Mouse (Mus musculus) lung, postnatal 4 days (tissue): ENCODE measurements around the gene Maml3.

Source experiments
- DNase-seq, 2 experiments: peaks; one replicate each; pipeline ENCODE4 v3.0.0; 2021

Gene Maml3

DNA sequence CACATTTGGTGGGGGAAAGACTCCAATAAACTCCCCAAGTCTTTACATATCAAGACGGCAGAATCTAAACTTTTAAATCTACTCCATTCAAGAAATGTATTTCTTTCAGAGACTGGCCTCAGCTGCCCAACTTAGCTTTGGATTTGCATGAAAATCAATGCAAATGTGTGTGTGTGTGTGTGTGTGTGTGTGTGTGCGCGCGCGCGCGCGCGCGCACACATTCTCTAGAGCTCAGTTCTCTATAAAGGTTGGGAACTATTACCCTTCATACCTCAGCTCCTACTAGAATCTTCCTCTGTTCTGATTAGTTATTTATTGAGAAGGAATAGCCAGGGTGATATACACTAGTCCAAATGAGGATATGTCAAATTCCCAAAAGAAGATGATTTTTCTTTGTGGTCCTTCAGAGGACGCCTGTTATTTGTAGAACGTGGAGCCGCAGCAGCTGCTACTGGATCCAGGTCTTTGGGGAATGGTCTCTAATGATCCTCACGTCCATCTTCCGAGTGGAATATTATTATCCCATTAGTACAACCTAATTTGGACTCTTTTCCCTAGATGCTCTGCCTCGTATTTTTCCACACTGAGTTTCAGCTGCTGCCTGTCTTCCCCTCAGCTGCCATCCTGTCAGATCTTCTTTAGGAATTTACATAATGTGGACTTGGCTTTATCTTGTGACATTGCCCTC, 372.8 kb downstream of the Maml3 start:
- peak in 1 of 2 experiments; percentile 6 for DNase-seq

DNA sequence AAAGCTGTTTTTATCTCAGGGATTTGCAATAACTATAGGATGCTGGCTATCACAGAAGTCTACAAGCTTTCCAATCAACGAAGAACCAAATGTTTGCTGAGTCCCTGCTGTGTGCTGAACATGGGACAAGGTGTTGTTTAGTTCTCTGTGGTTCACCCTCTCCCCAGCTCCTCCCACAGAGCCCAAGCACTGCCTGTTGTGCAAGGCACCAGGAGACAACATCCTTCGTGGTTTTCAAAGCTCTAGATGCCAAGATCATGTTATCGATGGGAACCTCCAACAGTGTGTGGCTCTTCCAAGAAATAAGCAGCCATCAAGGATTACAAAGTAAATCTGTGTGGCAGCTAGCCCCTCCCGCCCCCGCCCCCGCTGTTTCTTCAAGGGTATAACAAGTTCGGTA, 374.2 kb downstream of the Maml3 start:
- peak in 1 of 2 experiments; percentile 9 for DNase-seq

DNA sequence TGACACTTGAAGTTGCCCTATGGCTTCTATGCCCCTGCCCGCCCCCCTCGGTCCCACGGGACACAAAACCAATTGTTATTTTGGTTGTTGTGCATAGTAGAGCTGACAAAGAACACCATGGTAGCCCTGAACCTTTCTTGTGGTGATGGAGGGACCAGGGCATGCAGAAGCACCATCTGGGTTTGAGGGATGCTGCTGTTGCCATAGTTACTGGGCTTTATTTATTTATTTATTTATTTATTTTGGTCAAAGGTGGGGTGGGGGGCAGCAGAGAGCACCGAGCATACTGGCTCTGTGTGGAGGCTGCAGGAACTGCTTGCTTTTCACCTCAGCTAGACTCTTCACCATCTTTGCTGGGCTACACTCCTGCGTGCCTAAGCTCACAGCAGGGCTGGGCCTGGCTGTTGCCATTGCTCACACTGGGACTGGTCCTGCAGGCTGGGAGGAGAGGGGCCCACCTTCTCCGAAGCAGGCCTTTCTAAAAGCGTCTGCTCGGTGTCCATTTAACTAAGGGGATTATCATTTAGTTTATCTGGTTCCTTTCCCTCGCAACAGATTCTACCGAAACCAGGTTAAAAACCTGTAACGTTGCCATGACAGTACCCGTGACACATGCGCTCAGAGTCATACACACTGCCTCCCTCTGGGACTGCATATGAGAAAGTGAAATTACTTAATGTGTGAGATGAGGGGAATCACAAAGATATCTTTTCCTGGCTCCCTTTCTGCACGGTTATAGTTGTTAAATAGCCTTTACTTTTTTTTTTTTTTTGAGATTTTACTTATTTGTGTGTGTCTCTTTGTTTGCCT, 375.6 kb downstream of the Maml3 start:
- DNase-seq, result peak in 1 of 2 experiments; percentile 11

GRCm38 (mm10) chr3:51728456-51728855, 376.4 kb downstream of the Maml3 start:
- no peak for DNase-seq

DNA sequence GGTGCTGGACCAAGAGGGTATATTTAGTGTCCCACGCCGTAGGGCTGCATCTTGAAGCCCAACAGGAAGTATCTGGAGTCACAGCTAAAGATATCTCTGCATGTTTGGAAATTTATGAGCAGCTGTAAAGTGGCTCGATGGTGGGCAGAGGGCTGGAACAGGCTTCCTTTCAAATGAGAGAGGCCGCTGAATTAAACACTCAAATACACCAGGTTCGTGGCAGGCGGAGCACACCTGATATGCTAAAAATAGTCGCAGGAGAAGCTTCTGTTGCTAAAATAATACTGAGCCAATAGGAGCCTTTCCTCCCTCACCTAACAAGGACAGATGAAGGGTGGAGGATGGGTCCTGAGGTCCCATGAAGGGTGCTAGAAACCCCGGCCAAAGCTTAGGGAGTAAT, 376.9 kb downstream of the Maml3 start:
- DNase-seq, result peak in 1 of 2 experiments; percentile 40

DNA sequence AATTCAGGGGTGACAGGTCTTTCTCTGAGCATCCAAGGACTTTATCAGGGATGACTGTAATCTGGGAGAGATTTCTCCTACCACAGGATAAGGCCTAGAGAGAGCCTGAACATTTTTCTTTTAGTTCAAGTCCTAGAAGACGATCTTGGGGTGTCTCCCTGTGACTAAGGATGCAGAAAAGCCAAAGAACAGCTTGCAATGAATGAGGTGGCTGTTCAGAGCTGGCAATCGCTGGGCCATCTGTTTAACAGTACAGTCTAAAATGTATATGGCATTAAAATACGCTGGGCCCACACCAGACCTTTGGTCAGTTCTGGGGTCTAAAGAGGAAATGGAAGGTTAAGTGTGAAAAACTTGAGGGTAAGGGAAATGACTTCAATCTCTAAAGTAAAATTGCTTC, 377.4 kb downstream of the Maml3 start:
- peak in 1 of 2 experiments; percentile 8 for DNase-seq

GRCm38 (mm10) chr3:51726257-51726656, 378.6 kb downstream of the Maml3 start:
- DNase-seq, result peak in 1 of 2 experiments; percentile 18

- peak in 1 of 2 experiments; percentile 2 for DNase-seq
These were observed 384.9 kb downstream of the Maml3 start for GRCm38 (mm10) chr3:51719982-51720381.

DNA sequence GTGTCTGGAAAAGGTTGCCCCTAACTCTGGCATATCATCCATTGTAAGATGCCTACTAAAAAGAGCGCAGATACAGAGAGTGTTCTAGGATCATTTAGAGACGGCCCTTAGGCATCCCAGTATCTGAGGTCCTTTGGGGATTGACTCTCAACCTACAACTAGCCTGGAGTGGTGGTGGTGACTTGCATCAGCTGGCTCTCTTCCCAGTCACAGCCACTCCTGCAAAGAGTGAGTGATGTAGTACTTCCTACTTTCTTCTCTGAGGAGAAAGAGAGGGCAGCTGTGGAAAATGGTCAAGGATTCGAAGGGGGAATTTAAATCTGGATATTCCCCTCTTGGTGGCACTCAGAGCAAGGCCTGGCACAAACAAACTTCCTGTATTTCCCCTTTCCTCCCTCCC, 385.5 kb downstream of the Maml3 start:
- DNase-seq, result peak; percentile 51 to 71

DNA sequence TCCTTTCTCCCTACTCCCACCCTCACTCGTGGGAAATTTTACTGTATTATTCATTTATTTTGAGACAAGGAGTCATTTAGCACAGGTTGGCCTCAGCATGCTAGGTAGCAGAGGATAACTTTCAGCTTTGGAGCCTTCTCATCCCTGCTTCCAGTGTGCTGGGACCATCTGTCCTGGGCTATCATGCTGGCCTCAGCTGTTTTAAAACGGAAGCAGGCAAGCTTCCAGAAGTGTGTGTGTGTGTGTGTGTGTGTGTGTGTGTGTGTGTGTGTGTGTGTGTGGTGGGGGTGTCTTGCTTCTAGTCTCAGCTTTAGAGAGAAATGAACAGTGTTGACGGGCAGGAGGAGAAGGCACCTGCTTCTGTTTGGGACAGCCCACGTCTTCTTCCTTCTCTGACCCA, 387.0 kb downstream of the Maml3 start:
- peak in 1 of 2 experiments; percentile 17 for DNase-seq

DNA sequence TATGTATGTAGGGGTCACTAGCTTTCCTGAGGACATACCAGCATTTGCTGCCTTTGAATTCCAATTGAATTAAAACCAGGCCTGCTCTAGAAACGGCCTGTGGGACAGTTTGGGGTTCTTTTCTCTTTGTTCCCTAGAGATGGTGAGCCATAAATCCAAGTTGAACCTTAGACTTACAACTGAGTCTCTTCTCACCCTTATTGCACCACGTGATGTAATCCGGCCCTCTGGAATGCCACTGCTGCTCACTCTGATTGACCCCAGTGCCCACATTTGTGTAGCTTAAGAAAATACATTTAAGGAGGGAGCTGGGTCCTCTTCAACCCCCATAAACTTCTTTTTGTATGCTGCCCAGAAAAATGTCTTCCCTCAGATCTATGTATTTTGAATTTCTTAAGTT, 387.4 kb downstream of the Maml3 start:
- peak in 1 of 2 experiments; percentile 4 for DNase-seq

GRCm38 (mm10) chr3:51714469-51714868, 390.4 kb downstream of the Maml3 start:
- peak in 1 of 2 experiments; percentile 12 for DNase-seq

DNA sequence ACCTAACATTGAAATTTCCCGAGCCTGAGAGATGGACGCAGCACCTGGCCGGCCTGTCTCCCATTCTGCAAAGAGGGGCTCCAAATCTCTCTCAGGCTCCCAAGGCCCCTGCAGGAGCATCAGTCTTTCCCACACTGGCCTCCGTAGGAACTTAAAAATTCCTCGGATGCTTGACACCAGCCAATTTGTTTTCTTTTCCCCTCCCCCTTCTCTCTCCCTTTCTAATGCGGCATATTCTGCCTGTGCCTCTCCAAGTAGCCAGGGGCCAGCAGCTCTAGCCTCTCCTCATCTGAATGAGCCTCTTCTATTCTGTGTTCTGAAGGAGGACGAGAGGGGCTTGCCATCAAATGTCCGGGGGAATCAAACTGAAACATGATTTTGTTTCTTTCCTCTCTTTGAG, 391.6 kb downstream of the Maml3 start:
- DNase-seq, result no peak

- DNase-seq, result no peak
These were observed 392.5 kb downstream of the Maml3 start for GRCm38 (mm10) chr3:51712382-51712781.

GRCm38 (mm10) chr3:51708746-51709411, 396.0 kb downstream of the Maml3 start:
- peak; percentile 89 to 94 for DNase-seq

DNA sequence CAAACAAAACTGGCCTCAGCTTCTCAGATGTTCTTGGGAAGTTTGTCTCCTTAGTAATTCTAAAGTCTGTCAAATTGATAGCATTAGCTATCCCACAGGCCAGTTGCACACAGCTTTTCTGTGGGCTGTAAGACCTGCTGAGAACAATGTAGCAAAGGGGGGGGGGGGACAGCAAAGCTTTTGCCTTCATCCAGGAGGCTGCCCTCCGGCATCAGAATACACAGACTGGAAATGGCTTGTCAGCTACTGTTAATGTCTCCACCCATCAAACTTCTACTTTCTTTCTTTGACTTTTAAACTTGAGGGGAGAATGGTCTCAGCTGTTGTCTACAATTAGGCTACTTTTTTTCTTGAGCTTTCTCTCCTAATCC, 396.5 kb downstream of the Maml3 start:
- DNase-seq, result no peak

- DNase-seq, result no peak
These were observed 399.7 kb downstream of the Maml3 start for GRCm38 (mm10) chr3:51705220-51705619.

DNA sequence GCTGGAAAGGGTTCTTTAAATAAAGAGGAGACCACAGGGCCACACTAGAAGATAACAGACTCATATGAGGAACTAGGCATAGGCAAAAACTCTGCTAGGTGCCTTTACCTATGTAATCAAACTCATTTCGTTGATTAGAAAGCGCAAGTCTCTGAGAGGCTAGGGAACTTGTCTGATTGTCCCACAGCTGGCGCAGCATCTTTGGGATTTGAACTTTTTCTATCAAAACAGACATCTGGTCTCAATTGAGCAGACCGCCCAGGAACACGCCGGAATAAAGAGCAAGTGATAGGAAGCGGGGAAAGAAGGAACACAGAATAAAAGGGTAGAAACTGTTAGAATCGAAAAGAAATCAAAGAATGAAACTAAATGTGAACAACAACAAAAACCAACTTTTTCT, 401.4 kb downstream of the Maml3 start:
- no peak for DNase-seq

DNA sequence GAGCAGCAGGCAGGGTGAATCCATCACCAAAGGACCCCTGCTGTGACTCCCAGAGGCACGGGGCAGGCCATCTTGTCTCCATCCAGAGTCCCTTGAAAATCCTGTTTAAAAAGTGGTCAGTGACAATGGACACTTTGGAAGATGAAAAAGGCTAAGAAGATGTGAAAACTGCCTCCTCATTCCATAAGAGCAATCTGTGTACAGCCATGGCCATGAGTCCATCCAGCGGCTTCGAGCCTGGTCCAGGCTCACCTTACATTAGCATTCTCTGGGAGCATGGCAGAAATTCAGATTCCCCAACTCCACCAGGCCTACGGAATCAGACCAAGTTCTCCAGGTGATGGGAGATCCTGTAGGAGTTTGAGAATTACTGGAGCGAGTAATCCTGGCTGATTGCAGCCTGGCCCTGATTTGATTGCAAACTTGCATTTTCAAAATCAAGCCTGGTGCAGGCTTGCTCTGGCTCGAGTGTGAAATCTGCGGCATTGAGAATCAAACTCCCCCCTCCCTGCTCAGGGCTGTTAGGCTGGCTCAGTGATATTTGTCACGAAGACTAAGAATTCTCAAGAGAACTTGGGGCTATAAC, 402.1 kb downstream of the Maml3 start:
- no peak for DNase-seq

DNA sequence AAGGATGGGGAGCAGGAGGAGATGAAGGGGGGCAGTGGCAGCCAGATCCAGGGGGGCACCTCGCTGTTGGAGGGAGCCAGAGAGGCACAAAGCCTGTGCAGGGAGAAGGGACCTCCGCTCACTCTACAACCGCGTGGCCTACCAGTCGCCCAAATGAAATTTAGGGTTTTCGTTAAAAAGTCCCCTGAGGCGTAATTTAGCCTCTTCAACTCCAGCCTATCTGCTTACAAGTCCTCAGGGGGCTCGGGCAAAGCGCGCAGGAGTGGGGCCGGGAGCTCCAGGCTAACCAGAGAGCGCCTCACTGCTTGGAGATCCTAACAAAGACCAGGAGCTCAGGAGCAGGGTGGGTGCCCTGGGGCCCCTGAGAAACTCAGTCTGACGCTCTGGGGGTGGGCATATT, 402.9 kb downstream of the Maml3 start:
- peak; percentile 19 to 42 for DNase-seq

GRCm38 (mm10) chr3:51701281-51701751, 403.6 kb downstream of the Maml3 start:
- peak; percentile 81 to 87 for DNase-seq

GRCm38 (mm10) chr3:51700731-51701280, 404.1 kb downstream of the Maml3 start:
- peak in 1 of 2 experiments; percentile 18 for DNase-seq

- no peak for DNase-seq
These were observed 404.8 kb downstream of the Maml3 start for GRCm38 (mm10) chr3:51700123-51700522.
